Mouse (Mus musculus) midbrain, embryonic 14.5 days (tissue): ENCODE data around the gene Tfap2a. TPM values are rescaled to one million over a fixed set of nuclear protein-coding genes. Genes with fewer than 3 reads are reported as not detected.

Experiments
- ATAC-seq: fragments of 200-750 bp; cut with Nextera tagmentation; 2 replicates; pipeline ENCODE4 v1.8.0; 2017; ENCODE audit warnings: moderate number of reproducible peaks, moderate library complexity; ENCODE audit not compliant: low FRiP score, low TSS enrichment
- DNase-seq: peaks from one replicate; pipeline ENCODE4 v3.0.0-alpha.2; 2015
- H3K27ac ChIP-seq: fragments of 300-500 bp; sonication (generic); replicated peaks from 2 replicates; pipeline ENCODE4 v1.5.1; 2014; ENCODE audit warnings: mild to moderate bottlenecking, low read depth, low read length, moderate library complexity
- H3K27me3 ChIP-seq: fragments of 300-500 bp; sonication (generic); 2 replicates; pipeline ENCODE4 v1.6.1; 2014; ENCODE audit warnings: low read length, control low read depth, mixed read lengths; ENCODE audit not compliant: control insufficient read depth, insufficient read depth
- H3K36me3 ChIP-seq: fragments of 300-500 bp; sonication (generic); 2 replicates; pipeline ENCODE4 v1.6.1; 2014; ENCODE audit warnings: low read length, control low read depth; ENCODE audit not compliant: control insufficient read depth, insufficient read depth
- H3K4me1 ChIP-seq: fragments of 300-500 bp; sonication (generic); 2 replicates; pipeline ENCODE4 v1.6.1; 2014; ENCODE audit warnings: mild to moderate bottlenecking, antibody characterized with exemption, low read length, control low read depth; ENCODE audit not compliant: control insufficient read depth, insufficient read depth
- H3K4me2 ChIP-seq: fragments of 300-500 bp; sonication (generic); 2 replicates; pipeline ENCODE4 v1.6.1; 2014; ENCODE audit warnings: mild to moderate bottlenecking, low read length, moderate library complexity
- H3K4me3 ChIP-seq: fragments of 300-500 bp; sonication (generic); replicated peaks from 2 replicates; pipeline ENCODE4 v1.5.1; 2014; ENCODE audit warnings: low read depth, low read length
- H3K9ac ChIP-seq: fragments of 300-500 bp; sonication (generic); replicated peaks from 2 replicates; pipeline ENCODE4 v1.6.1; 2014; ENCODE audit warnings: mild to moderate bottlenecking, low read length, moderate library complexity
- H3K9me3 ChIP-seq: fragments of 300-500 bp; sonication (generic); 2 replicates; pipeline ENCODE4 v1.6.1; 2016; ENCODE audit warnings: low read length, control low read depth, mixed read lengths; ENCODE audit not compliant: control insufficient read depth
- WGBS: fragments of 180-500 bp; shearing (Covaris S2); extraction: QIAGEN DNeasy Blood & Tissue Kit; methylation state at CpG from one replicate; pipeline ENCODE4 v1.1.7; 2014; 5-methylcytosine and 5-hydroxymethylcytosine counted together
- polyA plus RNA-seq: library from polyadenylated mRNA; unstranded; fragments of >200 nt; fragmentation: Nextera tagmentation; extraction: Ambion mirVana; gene quantifications from 2 replicates; pipeline ENCODE4 v1.2.1, GENCODE M21; 2014

The Tfap2a gene
- polyA plus RNA-seq, result 11.6 and 11.8 TPM in 2 replicates

DNA sequence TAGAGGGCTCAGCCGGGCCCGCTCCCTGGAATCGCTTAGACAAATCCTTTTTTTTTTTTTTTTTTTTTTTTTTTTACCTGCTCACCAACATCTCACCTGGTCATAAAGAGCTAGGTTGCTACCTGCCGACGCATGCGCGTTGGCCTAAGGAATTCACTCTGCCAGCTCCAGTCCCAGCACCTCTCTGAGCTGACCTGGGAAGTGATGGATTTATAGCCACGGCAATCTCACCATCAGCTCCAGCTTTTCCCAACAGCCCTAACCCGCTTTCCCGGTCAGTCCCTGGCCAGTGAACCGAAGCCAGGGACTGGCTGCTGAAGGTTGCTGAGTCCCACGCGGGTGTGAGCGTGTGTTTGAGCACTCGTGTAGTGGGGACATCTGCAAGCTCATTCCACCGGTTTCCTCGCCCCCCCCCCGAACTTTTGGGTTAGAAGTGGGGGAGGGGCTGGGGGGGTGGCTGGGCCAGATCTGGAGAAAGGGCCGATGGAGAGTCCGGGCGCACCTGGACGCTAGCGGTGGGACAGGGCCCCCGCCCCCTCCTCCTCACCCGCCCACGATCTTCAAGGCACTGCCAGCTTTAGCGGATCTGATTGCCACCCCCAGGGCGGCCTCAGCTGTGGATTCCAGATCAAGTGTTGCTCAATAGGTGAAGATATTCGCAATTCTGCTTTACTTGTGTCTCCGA is at the start of gene Tfap2a:
TSS of gene Tfap2a (minus strand) at position 181 of the 685 bp plus-strand sequence.
- ATAC-seq, result peak; percentile 19; the same call in 1 of the 2 replicates
- Histone ChIP-seq H3K36me3 (no peaks in the 10 kb centered on the region), H3K4me2 (peak within 1 kb of the TSS; percentile 22), H3K9ac (no peak within 1 kb of the TSS), H3K27me3 (peaks cover 98% of the 10 kb centered on the region), H3K4me1 (0 out of 2 replicates have a peak, but pooled peaks cover 2% of the 10 kb centered on the region), H3K4me3 (0 out of 2 replicates have a peak within 1 kb of the TSS, but pooled peaks have one; percentile 7), H3K27ac (no peak within 1 kb of the TSS), H3K9me3 (no peaks in the 10 kb centered on the region)
- 1% methylated on average over 30 of the region's 30 CpGs for WGBS
- no peak for DNase-seq

DNA sequence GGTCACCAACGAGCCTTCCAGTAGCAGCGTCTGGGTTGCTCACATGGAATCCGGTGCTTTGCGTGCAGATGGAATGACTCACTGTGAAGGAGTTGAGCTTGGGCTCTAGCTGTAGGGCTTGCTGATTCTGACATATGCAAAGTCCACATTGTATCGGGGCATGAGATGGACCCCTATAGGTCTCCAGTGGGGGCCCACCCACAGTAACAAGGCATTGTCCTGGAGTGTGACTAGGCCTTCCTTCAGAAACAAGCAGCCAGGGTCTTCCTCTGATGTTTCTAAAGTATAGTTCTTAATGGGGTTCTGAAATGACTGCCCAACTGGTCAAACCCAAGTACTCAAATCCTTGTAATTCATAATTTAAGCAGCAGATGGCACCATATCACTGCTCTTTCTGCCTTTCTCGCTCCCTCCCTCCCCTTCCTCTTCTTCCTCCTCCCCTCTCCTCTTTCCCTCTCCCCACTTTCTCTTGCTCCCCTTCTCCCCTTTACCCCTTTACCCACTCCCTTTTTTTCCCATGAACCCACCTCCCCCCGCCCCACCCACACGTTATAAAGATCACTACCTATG is 46.1 kb upstream of the Tfap2a start:
- ATAC-seq (no peak), DNase-seq (peak; percentile 82)
- no peaks in the 10 kb centered on the region for H3K27me3 ChIP-seq
- H3K4me2 ChIP-seq, result no peak overlapping the region
- no peaks in the 10 kb centered on the region for H3K9me3 ChIP-seq
- H3K36me3 ChIP-seq, result no peaks in the 10 kb centered on the region
- no peak overlapping the region for H3K4me3 ChIP-seq
- H3K27ac ChIP-seq, result no peak overlapping the region
- H3K4me1 ChIP-seq, result no peaks in the 10 kb centered on the region
- 49% methylated on average over 8 of the region's 8 CpGs for WGBS
- H3K9ac ChIP-seq, result no peak overlapping the region

DNA sequence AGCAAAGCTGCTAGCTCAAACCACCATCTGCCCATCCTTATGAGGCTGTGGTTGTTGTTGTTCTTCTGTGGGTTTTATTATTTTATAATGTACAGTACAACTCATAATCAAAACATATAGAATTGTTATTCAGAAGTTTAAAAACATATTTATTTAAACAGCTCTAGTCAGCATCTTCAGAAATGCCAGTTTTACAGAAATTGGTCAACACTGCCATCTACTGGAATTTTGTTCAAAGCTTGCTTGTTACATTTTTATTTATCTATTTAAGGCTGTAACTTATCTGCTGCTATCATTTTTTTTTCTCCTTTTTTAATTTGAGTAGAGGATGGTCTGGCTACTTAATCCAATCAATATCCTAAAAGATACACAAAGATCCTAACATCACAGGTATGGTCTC is 19.8 kb upstream of the Tfap2a start:
- Histone ChIP-seq H3K4me2 (no peak overlapping the region), H3K36me3 (no peaks in the 10 kb centered on the region), H3K27ac (no peak overlapping the region), H3K9ac (no peak overlapping the region), H3K27me3 (no peaks in the 10 kb centered on the region), H3K4me1 (no peaks in the 10 kb centered on the region), H3K4me3 (no peak overlapping the region), H3K9me3 (no peaks in the 10 kb centered on the region)
- DNase-seq (peak; percentile 85), ATAC-seq (no peak)

DNA sequence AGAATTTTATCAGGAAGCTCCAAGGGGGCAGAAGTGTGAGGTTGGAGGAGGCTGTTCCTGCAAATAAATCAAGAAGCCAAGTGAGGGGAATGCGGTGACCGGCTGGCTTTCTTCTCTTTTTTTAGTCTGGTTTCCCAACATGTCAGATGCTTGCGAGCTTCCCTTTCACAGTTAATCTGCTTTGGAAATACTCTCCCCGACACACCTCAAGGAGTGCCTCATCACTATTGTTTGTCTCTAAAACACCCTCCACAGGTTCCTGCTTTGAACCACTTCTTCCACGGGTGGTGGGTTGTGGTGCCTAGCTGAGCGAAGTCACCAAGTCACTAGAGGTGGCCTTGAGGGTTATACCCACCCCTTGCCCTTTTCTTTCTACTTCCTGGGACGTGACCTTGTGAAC is 18.2 kb upstream of the Tfap2a start:
- Histone ChIP-seq H3K9ac (no peak overlapping the region), H3K4me2 (no peak overlapping the region), H3K27me3 (no peaks in the 10 kb centered on the region), H3K4me1 (no peaks in the 10 kb centered on the region), H3K4me3 (no peak overlapping the region), H3K9me3 (no peaks in the 10 kb centered on the region), H3K36me3 (no peaks in the 10 kb centered on the region), H3K27ac (no peak overlapping the region)
- DNase-seq (no peak), ATAC-seq (no peak)
- WGBS, result 58% methylated on average over 7 of the region's 7 CpGs

DNA sequence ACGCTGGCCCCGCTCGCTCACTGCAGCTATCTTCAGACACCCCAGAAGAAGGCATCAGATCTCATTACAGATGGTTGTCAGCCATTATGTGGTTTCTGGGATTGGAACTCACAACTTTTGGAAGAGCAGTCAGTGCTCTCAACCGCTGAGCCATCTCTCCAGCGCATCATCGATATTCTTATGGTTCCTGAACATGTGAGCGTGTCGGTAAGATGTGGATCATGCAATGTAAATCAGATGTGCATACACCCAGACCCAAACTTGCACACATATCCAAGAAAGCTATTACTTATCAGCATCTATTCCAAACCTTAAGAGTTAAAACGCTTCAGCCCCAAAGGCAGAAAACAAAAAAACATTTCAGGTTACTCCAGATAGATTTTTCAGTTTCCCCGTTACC is 15.9 kb upstream of the Tfap2a start:
- no peak for DNase-seq
- peaks cover 15% of the 10 kb centered on the region for H3K27me3 ChIP-seq
- no peak overlapping the region for H3K4me3 ChIP-seq
- no peaks in the 10 kb centered on the region for H3K4me1 ChIP-seq
- no peaks in the 10 kb centered on the region for H3K9me3 ChIP-seq
- no peaks in the 10 kb centered on the region for H3K36me3 ChIP-seq
- no peak for ATAC-seq
- no peak overlapping the region for H3K4me2 ChIP-seq
- 96% methylated on average over 10 of the region's 10 CpGs for WGBS
- H3K27ac ChIP-seq, result no peak overlapping the region
- no peak overlapping the region for H3K9ac ChIP-seq

DNA sequence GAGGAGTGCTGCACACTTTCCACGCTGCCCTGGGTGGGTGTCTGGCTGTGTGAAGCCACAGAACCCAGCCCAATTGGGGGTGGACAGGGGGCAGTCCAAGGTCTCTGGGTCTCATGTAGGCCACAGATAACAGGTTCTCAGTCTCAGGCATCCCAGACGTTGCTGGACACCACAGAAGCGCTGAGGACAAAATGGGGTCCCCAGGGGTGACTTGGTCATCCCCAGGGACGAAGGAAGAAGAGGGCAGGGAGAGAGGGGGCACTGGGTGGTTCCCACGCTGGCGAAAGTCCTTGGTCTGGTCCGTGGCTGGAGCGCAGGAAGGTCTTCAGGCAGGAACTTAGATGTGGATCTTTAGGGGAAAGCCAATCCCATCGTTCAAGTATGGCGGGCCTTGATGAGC is 13.7 kb upstream of the Tfap2a start:
- Histone ChIP-seq H3K36me3 (no peaks in the 10 kb centered on the region), H3K4me2 (no peak overlapping the region), H3K9ac (no peak overlapping the region), H3K27me3 (peaks cover 35% of the 10 kb centered on the region), H3K9me3 (no peaks in the 10 kb centered on the region), H3K4me3 (no peak overlapping the region), H3K27ac (no peak overlapping the region), H3K4me1 (no peaks in the 10 kb centered on the region)
- DNase-seq (no peak), ATAC-seq (no peak)
- WGBS, result 86% methylated on average over 10 of the region's 10 CpGs

DNA sequence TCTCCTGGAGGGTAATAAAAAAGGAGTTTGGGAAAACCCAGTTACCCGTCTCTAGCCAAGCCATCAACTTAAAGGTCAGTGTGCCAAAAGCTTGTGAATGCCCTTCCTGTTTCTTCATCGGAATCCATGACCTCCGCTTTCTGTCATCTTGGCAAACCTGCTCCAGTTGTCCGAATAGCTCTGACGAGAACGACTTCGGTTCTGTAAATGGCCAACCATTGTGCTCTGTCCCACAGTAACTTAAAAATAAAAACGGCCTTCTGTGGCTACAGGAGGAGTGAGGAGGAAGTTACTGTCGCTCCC is 11.4 kb upstream of the Tfap2a start:
- H3K4me1 ChIP-seq, result 0 out of 2 replicates have a peak, but pooled peaks cover 2% of the 10 kb centered on the region
- no peak overlapping the region for H3K4me2 ChIP-seq
- 71% methylated on average over 9 of the region's 9 CpGs for WGBS
- no peak for ATAC-seq
- H3K36me3 ChIP-seq, result no peaks in the 10 kb centered on the region
- no peak overlapping the region for H3K27ac ChIP-seq
- H3K9me3 ChIP-seq, result peaks cover 6% of the 10 kb centered on the region; the same call in 1 of the 2 replicates
- no peak overlapping the region for H3K9ac ChIP-seq
- no peak overlapping the region for H3K4me3 ChIP-seq
- DNase-seq, result no peak
- H3K27me3 ChIP-seq, result peaks cover 57% of the 10 kb centered on the region

DNA sequence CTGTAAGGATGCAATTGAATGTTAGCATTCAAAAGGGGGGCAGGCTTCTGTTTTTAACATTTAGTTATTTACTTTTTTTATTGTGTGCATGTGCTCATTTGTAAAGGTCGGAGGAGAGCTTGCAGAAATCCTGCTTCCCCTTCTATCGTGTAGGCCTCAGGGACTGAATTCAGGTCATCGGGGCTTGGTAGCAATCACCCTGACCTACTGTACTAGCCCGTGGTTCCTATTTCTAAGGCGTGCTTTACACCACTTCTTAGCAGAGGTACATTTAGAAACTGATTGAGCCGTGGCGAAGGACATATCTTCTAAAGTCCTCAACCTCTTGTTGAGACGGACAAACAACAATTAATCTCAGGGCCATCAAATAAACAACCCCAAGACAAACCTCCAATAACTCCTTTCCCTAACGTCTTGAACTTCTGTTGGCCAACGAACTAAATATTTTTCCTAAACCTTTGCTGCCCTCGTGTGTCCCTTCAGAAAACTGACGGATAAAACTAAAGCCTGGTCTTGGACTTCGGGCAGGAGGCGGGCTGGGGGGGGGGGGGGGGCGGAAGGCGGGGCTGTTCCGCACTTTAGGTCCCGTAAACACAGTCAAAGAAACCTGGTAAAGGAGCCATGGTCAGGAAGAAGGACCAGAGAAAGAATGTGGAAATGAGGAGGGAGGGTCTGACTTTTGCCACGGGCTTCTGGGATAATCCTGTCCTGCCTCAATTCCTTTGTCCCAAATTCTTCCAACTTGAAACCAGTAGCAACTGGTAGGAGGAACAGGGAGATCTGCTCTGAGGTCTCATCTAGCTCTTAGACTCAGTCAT is 10.8 kb upstream of the Tfap2a start:
- Histone ChIP-seq H3K36me3 (no peaks in the 10 kb centered on the region), H3K4me1 (0 out of 2 replicates have a peak, but pooled peaks cover 3% of the 10 kb centered on the region), H3K4me2 (0 out of 2 replicates have a peak overlapping the region, but pooled peaks have one; percentile 25), H3K4me3 (no peak overlapping the region), H3K9me3 (peaks cover 6% of the 10 kb centered on the region; the same call in 1 of the 2 replicates), H3K9ac (no peak overlapping the region), H3K27ac (no peak overlapping the region), H3K27me3 (peaks cover 62% of the 10 kb centered on the region)
- WGBS, result 15% methylated on average over 19 of the region's 19 CpGs
- ATAC-seq (no peak), DNase-seq (peak; percentile 79)
